Mouse (Mus musculus) naive thymus-derived CD4-positive, alpha-beta T cell, adult 2 months (primary cell): Measurements from ENCODE around the gene Upk3bl.
A peak's percentile ranks its signal among the peaks of the same experiment; 100 is the strongest.

Experiments used
- DNase-seq: peaks from one replicate; pipeline ENCODE4 v3.0.0-alpha.2; 2011; ENCODE audit warnings: low read depth

Upk3bl gene

DNA sequence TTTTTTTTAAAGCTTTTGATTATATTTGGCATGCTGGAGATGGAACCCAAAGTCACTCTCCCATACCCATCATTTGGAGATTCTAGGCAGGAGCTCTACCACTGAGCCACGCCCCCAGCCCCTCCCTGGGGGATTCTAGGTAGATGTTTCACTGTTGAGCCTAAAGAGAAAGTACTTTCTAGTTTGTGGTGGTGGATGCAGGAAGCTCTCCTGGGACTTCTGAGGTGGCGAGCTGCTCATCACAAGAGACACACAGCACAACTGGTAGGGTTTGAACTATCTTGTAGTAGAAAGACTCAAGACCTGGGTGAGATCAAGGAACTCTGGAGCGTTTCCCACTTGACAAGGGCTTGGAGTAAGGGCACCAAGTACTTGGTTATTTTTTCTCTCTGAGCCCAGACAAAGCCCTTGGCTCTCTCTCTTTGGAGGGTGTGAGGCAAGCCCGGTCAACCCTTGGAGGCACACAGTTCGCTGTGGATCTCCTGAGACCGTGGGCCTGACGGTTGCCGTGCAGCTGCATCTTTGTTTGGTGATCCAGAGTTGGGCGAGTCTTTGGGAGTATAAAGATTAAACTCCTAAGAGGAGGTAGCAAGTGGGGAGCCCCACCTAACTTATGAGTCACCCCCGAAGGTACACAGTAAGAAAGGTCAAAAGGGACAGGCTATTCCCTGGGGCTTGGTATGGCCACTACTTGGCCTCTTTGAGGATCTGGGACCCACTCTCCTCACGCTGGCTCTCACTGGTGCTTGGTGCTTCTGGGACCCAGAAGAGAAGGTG, at the start of gene Upk3bl:
TSS of gene Upk3bl (plus strand) at position 192 of the 777 bp plus-strand sequence.
- DNase-seq = no peak

GRCm38 (mm10) chr5:136004537-136004936, 49.8 kb upstream of the Upk3bl start:
- no peak for DNase-seq

DNA sequence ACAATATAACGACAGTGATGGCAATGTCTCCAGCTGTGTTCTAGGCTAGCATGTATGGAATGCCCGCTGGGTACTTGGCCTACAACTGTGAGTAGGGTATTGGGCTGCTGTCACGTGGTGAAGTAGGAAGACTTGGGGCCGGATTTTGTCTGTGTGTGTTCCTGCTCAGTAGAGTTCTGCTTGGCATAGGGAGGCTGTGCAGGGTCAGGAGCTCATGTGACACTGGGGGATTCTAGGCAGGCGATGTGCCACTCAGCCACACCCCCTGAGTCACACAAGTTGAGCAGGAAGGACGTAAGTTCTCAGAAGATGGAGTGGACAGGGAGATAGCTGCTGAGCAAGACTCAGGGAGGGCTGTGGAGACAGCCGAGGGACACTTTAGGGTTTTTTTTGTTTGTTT, 46.5 kb upstream of the Upk3bl start:
- DNase-seq = no peak

DNA sequence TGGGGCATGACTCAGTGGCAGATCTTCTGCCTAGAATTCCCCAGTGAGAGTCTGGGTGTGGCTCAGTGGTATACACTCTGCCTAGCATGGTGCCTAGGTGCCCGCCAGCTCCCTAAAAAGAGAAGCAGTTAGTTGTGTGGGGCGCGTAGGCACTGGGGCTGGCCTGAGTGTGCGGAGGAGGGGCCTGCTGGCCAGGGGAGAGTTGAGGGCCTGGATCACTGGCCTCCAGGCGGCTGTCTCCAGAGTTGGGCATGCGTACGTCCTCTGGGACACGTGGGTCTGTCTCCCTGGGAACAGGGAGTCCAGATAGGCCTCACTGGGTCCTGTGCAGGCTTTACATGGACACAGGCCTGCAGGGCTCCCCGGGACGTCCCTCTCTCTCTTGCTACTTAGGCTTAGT, 39.4 kb upstream of the Upk3bl start:
- no peak for DNase-seq

DNA sequence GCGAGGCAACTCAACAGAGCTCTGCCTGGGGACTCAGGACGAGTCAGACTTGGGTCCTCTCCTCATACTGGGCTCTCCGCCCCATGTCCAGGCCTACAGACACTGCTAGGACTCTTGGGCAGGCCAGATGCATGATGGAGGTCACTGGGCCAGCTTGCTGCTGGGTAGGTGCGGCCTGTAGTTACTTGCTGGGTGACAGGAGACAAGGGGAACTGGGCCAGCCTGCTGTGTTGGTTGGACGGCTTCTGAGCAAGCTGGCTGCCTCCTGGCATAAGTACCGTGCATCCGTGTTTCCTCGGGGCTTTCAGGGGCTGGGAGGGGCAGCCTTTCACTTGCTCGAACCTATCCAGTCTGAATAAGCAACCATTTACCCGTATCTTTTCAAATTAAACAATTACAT, 38.7 kb upstream of the Upk3bl start:
- DNase-seq = no peak

DNA sequence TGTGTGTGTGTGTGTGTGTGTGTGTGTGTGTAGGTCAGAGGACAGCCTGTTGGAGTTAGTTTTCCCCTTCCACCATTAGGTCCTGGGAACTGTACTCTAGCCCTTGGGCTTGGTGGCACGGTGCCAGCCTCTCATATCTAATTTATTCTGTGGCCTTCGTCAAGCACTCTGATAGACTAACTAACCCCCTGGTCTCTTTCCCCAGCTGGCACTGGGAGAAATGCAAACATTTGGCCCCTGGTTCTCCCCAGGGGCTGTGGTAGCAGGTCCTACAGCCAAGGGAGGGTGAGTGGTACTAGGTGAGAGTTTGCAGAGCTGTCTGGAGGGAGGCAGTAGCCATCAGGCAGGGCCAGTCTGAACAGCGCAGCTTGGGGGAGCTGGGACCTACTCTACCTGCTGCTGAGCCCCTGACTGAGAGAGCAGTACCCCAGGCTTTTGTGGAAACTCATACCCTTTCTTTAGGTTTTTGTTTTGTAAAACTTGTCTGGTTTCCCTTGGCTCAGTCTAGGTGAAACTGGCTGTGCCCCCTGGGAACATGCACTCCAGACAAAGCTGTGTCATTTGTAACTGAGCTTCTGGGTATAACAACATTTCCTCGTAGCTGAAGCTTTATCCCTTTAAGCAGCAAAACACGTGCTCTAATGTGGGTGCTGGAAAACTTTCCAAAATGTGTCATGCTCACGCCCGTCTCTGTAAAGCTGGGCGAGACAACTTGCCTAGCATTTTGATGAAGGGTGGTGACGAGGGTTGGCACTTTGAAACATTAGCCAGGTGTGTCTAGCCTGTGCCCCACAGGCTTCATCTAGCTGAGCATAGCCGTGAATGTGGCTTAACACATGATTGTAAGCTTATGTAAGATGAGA, 38.0 kb upstream of the Upk3bl start:
- DNase-seq = no peak

DNA sequence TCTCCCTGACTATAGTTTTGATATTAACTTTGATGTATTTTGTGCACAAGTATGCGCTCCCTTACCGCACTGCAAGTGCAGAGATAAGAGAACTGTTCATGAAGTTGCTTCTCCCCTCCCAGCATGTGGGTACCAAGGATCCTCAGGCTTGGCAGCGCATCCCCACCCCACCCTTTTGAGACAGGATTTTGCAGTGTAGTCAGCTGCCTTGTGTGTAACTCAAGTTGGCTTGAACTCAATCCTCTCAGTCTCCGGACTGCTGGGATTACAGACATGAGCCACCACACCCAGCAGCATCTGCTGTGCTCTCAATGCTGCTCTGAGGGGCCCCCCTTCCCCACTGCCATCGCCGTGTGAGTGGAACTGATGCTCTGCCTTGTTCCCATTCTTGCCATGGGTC, 37.0 kb upstream of the Upk3bl start:
- no peak for DNase-seq

DNA sequence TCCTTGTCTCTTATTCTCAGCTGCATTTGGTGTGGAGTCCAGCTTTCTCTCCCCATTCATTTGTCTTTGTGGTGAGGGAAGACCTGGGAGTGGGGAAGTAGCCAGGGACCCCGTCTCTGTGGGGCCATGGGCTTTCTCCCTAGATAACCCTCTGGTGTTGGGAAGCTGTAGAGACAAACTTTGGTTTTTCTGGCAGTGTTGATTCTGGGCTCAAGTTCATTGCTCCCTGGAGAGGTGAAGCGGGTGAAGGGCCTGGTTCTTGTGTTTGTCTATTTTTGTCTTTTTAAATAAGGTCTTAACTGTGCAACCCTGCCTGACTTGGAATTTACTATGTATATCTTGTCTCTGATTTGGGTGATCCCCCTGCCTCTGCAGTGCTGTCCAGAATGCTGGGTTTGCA, 35.6 kb upstream of the Upk3bl start:
- no peak for DNase-seq

DNA sequence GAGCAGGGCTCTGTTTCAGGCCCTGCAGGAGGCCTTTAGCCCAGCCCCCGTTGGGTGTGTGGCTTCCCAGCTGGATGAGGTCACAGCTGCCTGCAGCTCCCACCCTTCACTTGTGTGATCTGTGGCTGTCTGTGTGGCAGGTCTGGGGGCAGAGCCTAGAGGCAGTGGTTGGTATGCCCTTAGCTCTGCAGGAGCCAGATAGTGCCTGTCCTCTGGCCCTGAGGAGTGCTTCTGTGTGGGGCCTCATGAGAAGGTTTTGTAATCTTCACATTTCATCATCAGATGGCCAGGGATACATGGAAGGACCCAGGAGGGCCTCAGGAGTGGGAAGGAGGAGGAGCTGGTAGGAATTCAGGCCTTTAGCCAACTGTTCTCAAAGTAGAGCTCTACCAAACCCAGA, 34.4 kb upstream of the Upk3bl start:
- DNase-seq = no peak

- no peak for DNase-seq
These were observed 28.6 kb upstream of the Upk3bl start for GRCm38 (mm10) chr5:136025712-136026111.

DNA sequence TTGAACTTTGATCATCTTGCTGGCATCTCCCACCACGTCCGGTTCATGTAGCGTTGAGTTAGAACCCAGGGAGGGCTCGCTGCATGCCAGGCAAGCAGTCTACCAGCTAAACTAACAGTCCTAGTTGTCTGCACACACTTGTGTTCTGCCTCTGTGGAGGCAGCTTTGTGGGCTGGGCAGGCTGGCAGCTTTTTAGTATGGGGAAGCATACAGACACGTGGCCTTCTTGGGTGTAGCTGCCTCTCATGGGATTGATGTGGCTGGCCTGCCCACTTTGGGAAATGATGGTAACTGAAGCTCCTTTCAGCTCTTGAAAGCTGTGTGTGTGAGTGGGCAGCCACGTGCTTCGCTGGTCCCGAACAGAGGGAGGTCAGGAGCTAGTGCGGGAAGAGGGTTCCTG, 27.4 kb upstream of the Upk3bl start:
- no peak for DNase-seq

GRCm38 (mm10) chr5:136027612-136028311, 26.5 kb upstream of the Upk3bl start:
- no peak for DNase-seq

- no peak for DNase-seq
These were observed 19.4 kb upstream of the Upk3bl start for GRCm38 (mm10) chr5:136034868-136035267.

DNA sequence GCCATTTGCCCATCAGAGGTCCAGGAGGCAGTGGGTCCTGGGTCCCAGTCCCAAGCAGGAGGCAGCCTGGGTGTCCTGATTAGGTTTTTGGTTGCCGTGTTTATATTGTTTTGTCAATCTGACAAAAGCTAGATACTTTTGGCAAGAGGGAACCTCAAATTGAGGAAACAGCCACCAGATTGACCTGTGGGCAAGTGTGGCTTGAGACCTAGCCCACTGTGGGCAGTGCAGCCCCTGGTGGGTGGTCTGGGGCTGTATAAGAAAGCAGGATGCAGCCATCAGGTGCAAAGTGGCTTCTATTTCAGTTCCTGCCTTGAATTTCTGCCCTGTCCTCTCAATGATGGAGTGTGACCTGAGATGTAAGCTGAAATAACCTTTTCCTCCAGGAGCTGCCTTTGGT, 19.0 kb upstream of the Upk3bl start:
- no peak for DNase-seq

DNA sequence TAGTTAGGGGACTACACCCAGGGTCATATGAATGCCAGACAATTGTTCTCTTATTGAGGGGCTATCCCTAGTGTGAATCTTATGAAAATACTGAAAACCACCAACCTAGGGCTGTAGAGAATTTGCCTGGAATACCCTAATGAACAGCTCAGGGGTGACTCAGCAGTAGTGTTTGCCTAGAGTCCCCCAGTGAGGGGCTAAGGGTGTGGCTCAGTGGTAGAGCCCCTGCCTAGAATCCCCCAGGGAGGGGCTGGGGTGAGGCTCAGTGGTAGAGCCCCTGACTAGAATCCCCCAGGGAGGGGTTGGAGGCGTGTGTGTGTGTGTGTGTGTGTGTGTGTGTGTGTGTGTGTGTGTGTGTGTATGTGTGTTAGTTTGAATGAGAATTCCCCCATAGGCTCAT, 17.6 kb upstream of the Upk3bl start:
- no peak for DNase-seq

GRCm38 (mm10) chr5:136038258-136039214, 15.8 kb upstream of the Upk3bl start, which contains the start of gene Upk3b:
TSS of gene Upk3b (plus strand) at chr5:136038496.
- DNase-seq = no peak

DNA sequence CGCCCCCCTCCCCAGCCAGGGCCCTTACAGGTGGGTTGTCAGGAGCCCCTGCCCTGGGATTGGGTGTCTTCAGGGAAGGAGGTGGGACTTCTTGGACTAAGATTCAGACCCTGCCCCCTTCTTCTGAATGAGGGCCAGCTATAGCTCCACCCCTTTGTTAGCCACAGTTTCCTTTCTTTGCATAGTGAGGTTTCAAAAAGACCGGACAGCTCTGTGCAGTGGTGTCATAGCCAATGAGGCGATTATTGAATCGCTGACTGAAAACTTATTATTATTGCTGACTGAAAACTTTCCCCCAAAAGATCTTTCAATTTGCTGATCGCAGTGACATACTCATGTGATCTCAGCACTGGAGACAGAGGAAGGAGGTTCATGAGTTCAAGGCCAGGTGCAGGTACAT, 14.1 kb upstream of the Upk3bl start:
- DNase-seq = no peak

GRCm38 (mm10) chr5:136041260-136041659, 13.0 kb upstream of the Upk3bl start:
- DNase-seq = no peak

DNA sequence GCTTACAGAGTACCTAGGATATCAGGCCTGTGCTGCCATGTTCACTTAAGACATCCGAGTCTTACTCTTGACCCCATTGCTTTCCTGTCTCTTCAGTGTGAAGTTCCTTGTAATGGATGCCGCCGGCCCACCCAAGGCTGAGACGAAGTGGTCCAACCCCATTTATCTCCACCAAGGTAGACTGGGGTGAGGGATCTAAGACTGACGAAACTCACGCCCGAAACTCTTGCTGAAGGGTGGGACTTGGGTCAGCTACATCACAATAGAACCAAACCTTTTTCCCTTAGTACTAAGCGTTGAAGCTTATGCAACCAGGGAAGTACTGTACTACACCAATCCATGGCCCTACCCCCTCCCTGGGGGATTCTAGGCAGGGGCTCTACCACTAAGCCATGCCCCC, 12.6 kb upstream of the Upk3bl start:
- no peak for DNase-seq

DNA sequence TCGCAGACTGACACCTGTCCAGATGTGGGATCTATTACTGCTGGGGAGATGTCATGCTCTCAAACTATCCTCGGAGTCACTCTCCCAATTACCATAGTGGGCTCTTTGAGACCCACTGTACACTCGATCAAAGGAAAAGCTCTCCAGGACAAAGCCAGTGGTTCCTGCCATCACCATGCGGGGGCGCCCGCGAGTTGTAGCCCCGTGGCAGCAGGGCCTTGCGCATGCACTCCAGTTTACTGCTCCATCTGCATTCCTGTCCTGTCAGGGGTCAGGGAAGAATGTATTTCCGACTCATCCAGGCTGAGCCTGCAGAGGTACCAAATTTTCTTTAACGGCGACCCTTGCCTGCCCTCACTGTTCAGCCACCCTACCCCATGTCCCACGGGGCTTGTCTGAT, 9.4 kb upstream of the Upk3bl start:
- DNase-seq = peak; percentile 34

DNA sequence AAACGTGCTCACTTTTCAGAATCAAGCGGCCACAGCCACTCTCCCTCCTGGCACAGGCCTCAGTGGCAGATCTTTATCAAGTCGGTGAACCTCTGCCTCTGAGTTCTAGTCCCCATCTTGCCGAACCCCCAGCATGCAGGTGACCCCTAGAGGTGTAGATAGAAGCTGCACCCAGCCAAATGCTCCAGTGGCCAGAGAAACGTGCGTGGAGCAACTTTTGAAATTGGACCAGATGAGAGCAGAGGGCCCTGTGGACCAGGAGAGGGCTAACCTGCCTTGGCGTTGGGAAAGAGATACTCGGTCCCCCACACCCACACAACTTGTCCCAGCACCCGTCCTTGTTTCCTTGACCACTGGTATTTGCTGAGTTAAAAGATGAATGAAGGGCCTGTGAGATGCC, 8.9 kb upstream of the Upk3bl start:
- DNase-seq = peak; percentile 44

DNA sequence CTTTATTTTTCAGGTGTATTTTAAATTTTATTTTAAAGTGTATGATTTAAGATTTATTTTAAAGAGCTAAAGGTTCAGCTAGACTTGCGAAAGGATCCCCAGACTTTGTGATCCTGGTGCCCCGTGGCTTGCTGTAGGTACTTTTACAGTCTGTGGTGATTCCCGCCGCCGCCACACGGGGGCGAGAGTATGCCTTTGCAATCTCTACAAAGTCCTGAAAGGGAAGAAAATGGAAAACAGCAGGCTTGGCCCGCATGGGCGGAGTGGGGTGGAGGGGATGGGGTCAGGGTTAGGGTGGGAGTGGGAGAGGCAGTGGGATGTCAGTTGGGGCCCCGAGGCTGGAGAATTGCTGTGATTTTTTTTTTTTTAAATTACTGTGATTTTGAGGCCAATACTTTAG, 8.3 kb upstream of the Upk3bl start:
- peak; percentile 86 for DNase-seq
